Mouse (Mus musculus) liver, embryonic 14.5 days (tissue): ENCODE measurements at regions not wholly inside any gene's neighbourhood (a gene's known extent, or its start where the extent isn't known, plus 50 kb on each side); places are given as distances from the start of the nearest gene placed in this dataset.

Experiments
- CTCF ChIP-seq: IDR thresholded peaks from 2 replicates; pipeline ENCODE4 v1.5.1; 2016; ENCODE audit warnings: antibody characterized with exemption, low read depth, control low read depth
- EP300 ChIP-seq: IDR thresholded peaks from 2 replicates; pipeline ENCODE4 v1.6.1; 2016; ENCODE audit warnings: antibody characterized with exemption, low read depth

GRCm38 (mm10) chr9:111963405-111964037 lies 272.2 kb downstream of the Arpp21 start:
- TF ChIP-seq CTCF (no peak), EP300 (no peak)
